28 mouse cellular contexts compared by ENCODE assay signal in genomic region chr13:91693615-91694014, GRCm38 (mm10). TPM values are rescaled to one million over a fixed set of nuclear protein-coding genes. Genes with fewer than 3 reads are reported as not detected.
DNase-seq lines count a peak whose midpoint lies in the region; ATAC-seq and TF ChIP-seq lines count a peak whose summit lies in the region.
"Had no signal": no experiment of that assay in that cellular context is flagged by ENCODE, and none has a peak within 500 bp of the region (broad histone marks: within the 10 kb centered on the region; RNA-seq: fewer than 3 reads in every experiment).

No protein-coding gene starts in this region.

- no peak overlapping the region for H3K4me2 ChIP-seq in heart, postnatal 0 days (ENCODE audit: low read depth, low read length)
- H3K4me2 ChIP-seq in heart, embryonic 11.5 days: no peak overlapping the region
- no peak overlapping the region for H3K4me2 ChIP-seq in kidney, embryonic 16.5 days (replicated peaks; ENCODE audit: low read depth, low read length)
- H3K4me2 ChIP-seq in lung, embryonic 15.5 days: no peak overlapping the region
- H3K4me2 ChIP-seq in stomach, embryonic 15.5 days: no peak overlapping the region
- no peak overlapping the region for H3K4me2 ChIP-seq in stomach, postnatal 0 days (replicated peaks; ENCODE audit: low read depth)
- H3K4me2 ChIP-seq: embryonic facial prominence, embryonic 13.5 days; embryonic facial prominence, embryonic 15.5 days; forebrain, embryonic 12.5 days had no signal

- no peak for ATAC-seq in heart, postnatal 0 days (ENCODE audit: insufficient read depth, low read depth)
- no peak for ATAC-seq in heart, embryonic 11.5 days (replicated peaks; ENCODE audit: insufficient number of reproducible peaks, low FRiP score, low TSS enrichment)
- no peak for ATAC-seq in kidney, embryonic 16.5 days (ENCODE audit: low FRiP score, low TSS enrichment)
- ATAC-seq in lung, embryonic 15.5 days (ENCODE audit: borderline replicate concordance, extremely low read depth, low FRiP score, low TSS enrichment): peak; percentile 60; the same call in 1 of the 2 replicates
- no peak for ATAC-seq in stomach, embryonic 15.5 days (ENCODE audit: insufficient read depth, low FRiP score, low read depth)
- no peak for ATAC-seq in stomach, postnatal 0 days (ENCODE audit: low FRiP score, low TSS enrichment)
- ATAC-seq: forebrain, embryonic 14.5 days had no signal

- no peaks in the 10 kb centered on the region for H3K27me3 ChIP-seq in heart, postnatal 0 days (ENCODE audit: control insufficient read depth, insufficient read depth, low read length)
- no peaks in the 10 kb centered on the region for H3K27me3 ChIP-seq in heart, embryonic 11.5 days (ENCODE audit: control insufficient read depth, insufficient read depth, low read length)
- H3K27me3 ChIP-seq in kidney, embryonic 16.5 days (ENCODE audit: insufficient read depth, low read length): no peaks in the 10 kb centered on the region
- no peaks in the 10 kb centered on the region for H3K27me3 ChIP-seq in kidney, adult 2 months (replicated peaks; ENCODE audit: control insufficient read depth, insufficient read depth, low read length)
- no peaks in the 10 kb centered on the region for H3K27me3 ChIP-seq in lung, embryonic 15.5 days
- H3K27me3 ChIP-seq in stomach, embryonic 15.5 days (replicated peaks): no peaks in the 10 kb centered on the region
- H3K27me3 ChIP-seq in stomach, postnatal 0 days (ENCODE audit: control insufficient read depth, insufficient read depth, low read length): no peaks in the 10 kb centered on the region
- H3K27me3 ChIP-seq: embryonic facial prominence, embryonic 13.5 days; embryonic facial prominence, embryonic 15.5 days; forebrain, embryonic 12.5 days had no signal

- no peak for DNase-seq in heart, postnatal 0 days (ENCODE audit: low spot score)
- no peak for DNase-seq in kidney, adult 2 months
- DNase-seq in lung, adult 2 months: no peak
- DNase-seq in stomach, postnatal 0 days (ENCODE audit: low spot score): no peak
- DNase-seq: adrenal gland, adult 2 months; adrenal gland, postnatal 10 days; adrenal gland, postnatal 25 days; cerebellum, adult 11 months; cerebellum, adult 18-20 months; cerebellum, adult 8-10 months; cerebellum, adult 9-11 months; cerebellum, postnatal 14 days; cerebellum, postnatal 36 days; embryo, embryonic 11 days had no signal

- TF ChIP-seq EP300 in heart, postnatal 0 days (IDR thresholded peaks at IDR 0.05; ENCODE audit: low read depth): no peak
- no peak for TF ChIP-seq EP300 in stomach, postnatal 0 days (optimal IDR thresholded peaks at IDR 0.05)

- peaks cover 3% of the 10 kb centered on the region; the same call in 1 of the 2 replicates for H3K36me3 ChIP-seq in heart, postnatal 0 days (replicated peaks; ENCODE audit: control insufficient read depth, insufficient read depth, low read length)
- no peaks in the 10 kb centered on the region for H3K36me3 ChIP-seq in heart, embryonic 11.5 days (ENCODE audit: control insufficient read depth, insufficient read depth, low read length)
- peaks cover 13% of the 10 kb centered on the region; the same call in 1 of the 2 replicates for H3K36me3 ChIP-seq in kidney, embryonic 16.5 days (ENCODE audit: insufficient read depth, low read length)
- no peaks in the 10 kb centered on the region for H3K36me3 ChIP-seq in kidney, adult 2 months (ENCODE audit: control insufficient read depth, insufficient read depth, low read length)
- no peaks in the 10 kb centered on the region for H3K36me3 ChIP-seq in lung, embryonic 15.5 days
- no peaks in the 10 kb centered on the region for H3K36me3 ChIP-seq in stomach, embryonic 15.5 days
- no peaks in the 10 kb centered on the region; the same call in 1 of the 2 replicates for H3K36me3 ChIP-seq in stomach, postnatal 0 days (ENCODE audit: control insufficient read depth, insufficient read depth, low read length)

- no peaks in the 10 kb centered on the region for H3K9me3 ChIP-seq in heart, postnatal 0 days (replicated peaks; ENCODE audit: control insufficient read depth, low read length)
- H3K9me3 ChIP-seq in heart, embryonic 11.5 days (replicated peaks; ENCODE audit: control insufficient read depth, low read length): no peaks in the 10 kb centered on the region
- H3K9me3 ChIP-seq in kidney, embryonic 16.5 days (ENCODE audit: low read length): no peaks in the 10 kb centered on the region
- H3K9me3 ChIP-seq in lung, embryonic 15.5 days: no peaks in the 10 kb centered on the region
- H3K9me3 ChIP-seq in stomach, embryonic 15.5 days: no peaks in the 10 kb centered on the region
- H3K9me3 ChIP-seq in stomach, postnatal 0 days (ENCODE audit: control insufficient read depth, low read length): no peaks in the 10 kb centered on the region
- H3K9me3 ChIP-seq: embryonic facial prominence, embryonic 13.5 days; embryonic facial prominence, embryonic 15.5 days; forebrain, embryonic 10.5 days; forebrain, embryonic 12.5 days had no signal

- H3K27ac ChIP-seq in heart, postnatal 0 days (ENCODE audit: low read depth): 0 out of 2 replicates have a peak overlapping the region, but pooled peaks have one; percentile 2
- no peak overlapping the region for H3K27ac ChIP-seq in heart, embryonic 11.5 days (ENCODE audit: low read depth, low read length)
- H3K27ac ChIP-seq in kidney, embryonic 16.5 days (ENCODE audit: low read length): peak overlapping the region; percentile 4; the same call in 1 of the 2 replicates
- H3K27ac ChIP-seq in kidney, adult 2 months (ENCODE audit: insufficient read depth, low read depth, low read length): no peak overlapping the region
- H3K27ac ChIP-seq in lung, embryonic 15.5 days: no peak overlapping the region
- peak overlapping the region; percentile 18; the same call in 1 of the 2 replicates for H3K27ac ChIP-seq in stomach, embryonic 15.5 days
- H3K27ac ChIP-seq in stomach, postnatal 0 days (replicated peaks): no peak overlapping the region
- H3K27ac ChIP-seq: embryonic facial prominence, embryonic 13.5 days; embryonic facial prominence, embryonic 15.5 days; forebrain, embryonic 10.5 days; forebrain, embryonic 12.5 days had no signal

- H3K4me3 ChIP-seq in heart, postnatal 0 days (ENCODE audit: low read depth, low read length): no peak overlapping the region
- H3K4me3 ChIP-seq in heart, embryonic 11.5 days (ENCODE audit: low read depth, low read length): no peak overlapping the region
- no peak overlapping the region for H3K4me3 ChIP-seq in kidney, embryonic 16.5 days (ENCODE audit: low read length)
- H3K4me3 ChIP-seq in kidney, adult 2 months (ENCODE audit: insufficient read depth, low read depth, low read length): no peak overlapping the region
- no peak overlapping the region for H3K4me3 ChIP-seq in lung, embryonic 15.5 days
- H3K4me3 ChIP-seq in lung, adult 2 months (replicated peaks; ENCODE audit: extremely low read depth, low read depth, low read length): no peak overlapping the region
- H3K4me3 ChIP-seq in stomach, embryonic 15.5 days (replicated peaks): no peak overlapping the region
- H3K4me3 ChIP-seq in stomach, postnatal 0 days (ENCODE audit: low read depth, low read length): no peak overlapping the region
- H3K4me3 ChIP-seq: embryonic facial prominence, embryonic 13.5 days; embryonic facial prominence, embryonic 15.5 days; erythroblast, embryonic 14.5 days; forebrain, embryonic 10.5 days; forebrain, embryonic 12.5 days had no signal

- H3K9ac ChIP-seq in heart, postnatal 0 days (replicated peaks; ENCODE audit: low read depth, low read length): no peak overlapping the region
- no peak overlapping the region for H3K9ac ChIP-seq in heart, embryonic 11.5 days (ENCODE audit: low read depth, low read length)
- H3K9ac ChIP-seq in kidney, embryonic 16.5 days (replicated peaks; ENCODE audit: low read length): no peak overlapping the region
- no peak overlapping the region for H3K9ac ChIP-seq in lung, embryonic 15.5 days
- no peak overlapping the region for H3K9ac ChIP-seq in stomach, embryonic 15.5 days
- no peak overlapping the region for H3K9ac ChIP-seq in stomach, postnatal 0 days (ENCODE audit: low read length)
- H3K9ac ChIP-seq: embryonic facial prominence, embryonic 13.5 days; embryonic facial prominence, embryonic 15.5 days; forebrain, embryonic 12.5 days had no signal

- 54% methylated on average over 7 of the region's 7 CpGs for WGBS in heart, postnatal 0 days
- 47% methylated on average over 7 of the region's 7 CpGs for WGBS in heart, embryonic 11.5 days (ENCODE audit: insufficient replicate concordance)
- 45% methylated on average over 7 of the region's 7 CpGs for WGBS in kidney, embryonic 16.5 days
- WGBS in kidney, adult 2 months: 68% methylated on average over 7 of the region's 7 CpGs
- 29% methylated on average over 7 of the region's 7 CpGs for WGBS in lung, embryonic 15.5 days
- WGBS in lung, adult 2 months: 49% methylated on average over 7 of the region's 7 CpGs
- 51% methylated on average over 7 of the region's 7 CpGs for WGBS in stomach, embryonic 15.5 days
- WGBS in stomach, postnatal 0 days: 47% methylated on average over 7 of the region's 7 CpGs

- no peak for TF ChIP-seq CTCF in heart, postnatal 0 days (IDR thresholded peaks at IDR 0.05; ENCODE audit: low read depth)
- TF ChIP-seq CTCF in kidney, adult 2 months (conservative IDR thresholded peaks at IDR 0.05; ENCODE audit: insufficient read depth, insufficient read length, low read depth, low read length): no peak
- TF ChIP-seq CTCF in lung, adult 2 months (IDR thresholded peaks at IDR 0.05; ENCODE audit: insufficient read depth, low read length): no peak
- TF ChIP-seq CTCF in stomach, postnatal 0 days (IDR thresholded peaks at IDR 0.05; ENCODE audit: low read depth): no peak

- no peak for TF ChIP-seq POLR2A in kidney, adult 2 months (IDR thresholded peaks at IDR 0.05; ENCODE audit: low read depth, low read length)
- no peak for TF ChIP-seq POLR2A in lung, adult 2 months (IDR thresholded peaks at IDR 0.05; ENCODE audit: borderline replicate concordance, extremely low read depth, low read depth, low read length)

- peaks cover 18% of the 10 kb centered on the region; the same call in 1 of the 2 replicates for H3K4me1 ChIP-seq in heart, postnatal 0 days (ENCODE audit: control insufficient read depth, insufficient read depth)
- H3K4me1 ChIP-seq in heart, embryonic 11.5 days (ENCODE audit: control insufficient read depth, insufficient read depth, low read length): no peaks in the 10 kb centered on the region
- 0 out of 2 replicates have a peak, but pooled peaks cover 3% of the 10 kb centered on the region for H3K4me1 ChIP-seq in kidney, embryonic 16.5 days (ENCODE audit: insufficient read depth, low read length)
- H3K4me1 ChIP-seq in kidney, adult 2 months (ENCODE audit: control insufficient read depth, insufficient read depth, low read length): no peaks in the 10 kb centered on the region
- H3K4me1 ChIP-seq in lung, embryonic 15.5 days: no peaks in the 10 kb centered on the region
- H3K4me1 ChIP-seq in lung, adult 2 months (ENCODE audit: control insufficient read depth, insufficient read depth, low read length): no peaks in the 10 kb centered on the region
- no peaks in the 10 kb centered on the region for H3K4me1 ChIP-seq in stomach, embryonic 15.5 days
- no peaks in the 10 kb centered on the region for H3K4me1 ChIP-seq in stomach, postnatal 0 days (replicated peaks; ENCODE audit: control insufficient read depth, insufficient read depth)
- H3K4me1 ChIP-seq: forebrain, embryonic 10.5 days; forebrain, embryonic 12.5 days had no signal

RNA-seq across cellular contexts. Expression of gene Acot12, which starts 47.7 kb away (rescaled TPM):
- 0.11 TPM in 1 of 2 replicates, not detected in the other for total RNA-seq in heart, postnatal 0 days (2014; rRNA removed; ENCODE audit: low replicate concordance)
- polyA plus RNA-seq in heart, postnatal 0 days (2015; fragmentation: Nextera tagmentation; extraction: Ambion mirVana): not detected in 2 replicates
- polyA plus RNA-seq in heart, embryonic 11.5 days (2014; fragmentation: Nextera tagmentation; extraction: Ambion mirVana): not detected in 2 replicates
- 0.07 and 0.21 TPM in 2 replicates for polyA plus RNA-seq in kidney, embryonic 16.5 days (2015; fragmentation: Nextera tagmentation; extraction: Ambion mirVana)
- polyA plus RNA-seq in kidney, adult 2 months (2012; rRNA removed): 47.7 and 54.3 TPM in 2 replicates
- polyA plus RNA-seq in lung, embryonic 15.5 days (2015; fragmentation: Nextera tagmentation; extraction: Ambion mirVana): not detected in 2 replicates
- polyA plus RNA-seq in lung, adult 2 months (2012; rRNA removed): not detected in 2 replicates
- polyA plus RNA-seq in stomach, embryonic 15.5 days (2015; fragmentation: Nextera tagmentation; extraction: Ambion mirVana): 0.18 and 0.59 TPM in 2 replicates
- 0.15 and 0.18 TPM in 2 replicates for polyA plus RNA-seq in stomach, postnatal 0 days (2015; fragmentation: Nextera tagmentation; extraction: Ambion mirVana)
- total RNA-seq: common myeloid progenitor, adult 5-6 weeks; ES-E14; MEL had no signal
- polyA plus RNA-seq: adrenal gland, adult 2 months; embryonic facial prominence, embryonic 11.5 days; erythroblast, embryonic 14.5 days; forebrain, embryonic 10.5 days; forebrain, embryonic 12.5 days; forebrain, embryonic 14.5 days had no signal

Comparison
In these comparisons a context has a peak if more than half of its experiments do, and no peak if none do; other contexts are left out.
1. H3K27ac ChIP-seq: peak in heart, postnatal 0 days (single experiment), kidney, embryonic 16.5 days (single experiment) and stomach, embryonic 15.5 days (single experiment); none in heart, embryonic 11.5 days (single experiment), kidney, adult 2 months (single experiment), lung, embryonic 15.5 days (single experiment) and stomach, postnatal 0 days (single experiment).
2. RNA of gene Acot12, which starts 47.7 kb away (polyA plus RNA-seq): 47.7 to 54.3 TPM in kidney, adult 2 months; 0.18 to 0.59 TPM in stomach, embryonic 15.5 days, 0.15 to 0.18 TPM in stomach, postnatal 0 days, 0.07 to 0.21 TPM in kidney, embryonic 16.5 days, not detected in lung, adult 2 months, not detected in heart, postnatal 0 days, not detected in heart, embryonic 11.5 days and not detected in lung, embryonic 15.5 days; every median in the first group is over 10 times any median in the second.